Mouse (Mus musculus) adrenal gland, adult 18-20 months (tissue): ENCODE results near the gene Fam83d. TPM values are rescaled to one million over a fixed set of nuclear protein-coding genes. Genes with fewer than 3 reads are reported as not detected.

Source experiments
- DNase-seq, 2 experiments: peaks; one replicate each; pipeline ENCODE4 v3.0.0; 2021 to 2022; ENCODE audit warnings: low spot score in 2 of 2
- total RNA-seq, 2 experiments: library from RNA; stranded (reverse); gene quantifications; 1 replicate in 1 of 2; 2 replicates in 1 of 2; pipeline ENCODE4 v1.2.3; 2021

Gene Fam83d
- total RNA-seq, 2 experiments from 2014 or later = 0.26 to 0.53 TPM

DNA sequence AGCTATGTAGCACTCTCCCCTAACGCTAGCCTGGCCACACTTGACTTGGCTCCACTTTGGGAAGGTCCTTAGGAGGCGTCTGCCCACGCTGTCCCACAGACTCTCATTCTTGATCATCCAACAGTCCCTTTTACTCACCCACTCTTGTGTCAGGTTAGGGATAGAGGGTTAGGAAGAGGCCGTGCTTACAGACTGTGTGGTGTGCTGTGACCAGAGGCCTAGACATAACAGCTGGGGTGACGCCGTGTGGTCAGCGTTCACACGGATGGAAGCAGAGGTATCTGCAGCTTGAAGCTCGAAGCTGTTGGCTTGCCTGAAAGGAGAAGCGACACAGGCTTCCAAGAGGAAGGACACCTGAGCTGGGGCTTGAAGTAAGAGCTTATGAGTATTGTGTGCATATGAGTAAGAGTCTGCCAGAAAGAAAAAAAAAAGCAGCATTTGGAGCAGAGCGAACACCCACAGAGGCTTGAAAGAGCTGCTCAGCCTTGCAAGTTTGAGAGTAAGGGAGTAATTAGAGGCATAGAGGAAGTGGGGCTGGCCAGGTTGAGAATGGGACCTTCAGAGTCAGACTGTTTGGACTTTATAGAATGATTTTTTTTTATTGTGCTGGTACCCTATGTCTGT is 24.3 kb upstream of the Fam83d start:
- DNase-seq = no peak

DNA sequence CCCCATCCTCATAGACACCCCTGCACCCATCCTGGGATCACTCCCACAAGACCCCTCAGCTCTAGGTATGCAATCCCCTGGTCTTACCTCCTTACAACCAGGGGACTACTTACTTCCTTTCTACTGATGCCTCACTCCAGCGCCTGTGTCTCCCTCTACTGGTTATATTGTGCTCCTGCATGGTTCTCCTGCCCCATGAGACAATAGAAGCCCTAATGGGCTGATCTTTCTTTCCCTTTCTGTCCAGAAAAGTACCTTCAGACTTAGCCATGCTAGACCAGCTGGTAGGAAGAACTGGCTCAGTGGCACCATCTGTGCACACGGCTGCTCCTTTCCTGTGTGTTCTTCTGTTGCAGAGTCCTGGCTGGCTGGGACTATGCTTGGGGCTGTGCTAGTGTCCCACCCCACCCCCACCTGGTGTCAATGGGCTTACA is 22.8 kb upstream of the Fam83d start:
- DNase-seq = no peak

DNA sequence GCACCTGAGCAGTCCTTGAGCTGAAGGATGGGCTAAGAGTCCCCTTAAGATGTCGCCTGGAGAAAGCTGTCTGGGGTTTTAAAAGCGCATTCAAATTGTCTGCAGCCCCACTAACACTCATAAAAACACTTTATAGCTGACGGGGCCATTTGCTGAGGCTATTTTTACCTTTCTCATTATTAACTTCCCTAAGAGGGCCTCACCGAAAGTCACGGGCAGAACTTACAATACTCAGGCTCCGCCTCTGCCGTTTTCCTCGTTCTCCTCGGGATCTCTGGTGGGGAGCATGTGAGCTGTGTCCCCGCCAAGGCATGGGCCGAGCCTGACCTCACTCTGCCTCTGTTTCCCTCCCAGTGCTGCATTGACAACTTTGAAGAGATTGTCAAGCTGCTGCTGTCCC is 21.7 kb upstream of the Fam83d start:
- DNase-seq = no peak

DNA sequence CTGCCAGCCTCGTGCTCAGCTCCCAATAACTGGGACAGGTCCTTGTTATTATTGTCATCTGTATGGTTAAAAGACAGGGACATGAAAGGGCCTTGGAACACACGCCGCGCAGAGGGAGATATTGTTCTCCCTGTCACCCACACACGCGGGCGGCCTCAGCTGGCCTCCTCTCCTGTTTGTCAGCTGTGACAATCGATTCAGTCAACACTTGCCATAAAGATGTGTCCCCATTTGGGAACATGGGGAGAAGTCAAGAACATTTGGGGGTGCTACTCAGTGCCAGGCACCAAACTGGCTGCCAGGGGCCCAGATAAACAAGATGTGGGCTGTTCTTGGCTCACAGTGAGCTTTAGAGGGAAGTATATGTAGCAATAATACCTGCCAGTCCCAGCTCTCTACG is 18.5 kb upstream of the Fam83d start:
- no peak for DNase-seq

DNA sequence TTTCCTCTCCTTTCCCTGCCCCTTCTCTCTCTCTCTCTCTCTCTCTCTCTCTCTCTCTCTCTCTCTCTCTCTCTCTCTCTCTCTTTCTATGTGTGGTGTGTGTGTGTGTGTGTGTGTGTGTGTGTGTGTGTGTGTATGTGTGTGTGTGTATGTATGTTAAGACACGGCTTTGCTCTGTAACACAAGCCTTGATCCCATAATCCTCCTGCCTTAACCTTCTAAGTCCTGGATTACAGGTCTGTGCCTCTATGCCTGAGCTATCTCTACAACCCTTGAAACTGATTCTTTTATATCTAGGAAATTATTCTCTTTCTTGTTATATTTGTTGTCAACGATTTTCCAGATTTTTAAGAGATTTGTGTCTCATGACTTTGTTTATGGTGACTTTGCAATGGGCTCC is 7.7 kb upstream of the Fam83d start:
- no peak for DNase-seq

DNA sequence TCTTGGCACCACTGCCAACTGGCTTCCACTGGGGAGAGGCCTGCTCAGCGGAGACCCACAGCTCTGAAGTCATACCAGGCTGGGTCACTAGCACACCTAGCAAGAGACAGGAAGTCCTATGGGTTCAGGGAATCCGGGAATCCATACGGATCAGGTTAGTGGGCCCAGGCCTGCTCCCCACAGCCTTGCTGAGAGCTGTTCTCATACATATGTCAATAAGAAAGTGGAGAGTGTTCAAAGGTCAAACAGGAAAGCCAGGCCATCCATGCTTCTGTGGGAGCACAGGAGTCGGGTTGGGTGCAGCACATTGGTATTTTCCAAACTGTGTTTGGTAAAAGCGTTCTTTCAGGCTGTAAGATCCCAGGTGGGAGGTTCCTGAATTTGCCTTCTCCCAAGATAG is 5.6 kb upstream of the Fam83d start:
- no peak for DNase-seq

DNA sequence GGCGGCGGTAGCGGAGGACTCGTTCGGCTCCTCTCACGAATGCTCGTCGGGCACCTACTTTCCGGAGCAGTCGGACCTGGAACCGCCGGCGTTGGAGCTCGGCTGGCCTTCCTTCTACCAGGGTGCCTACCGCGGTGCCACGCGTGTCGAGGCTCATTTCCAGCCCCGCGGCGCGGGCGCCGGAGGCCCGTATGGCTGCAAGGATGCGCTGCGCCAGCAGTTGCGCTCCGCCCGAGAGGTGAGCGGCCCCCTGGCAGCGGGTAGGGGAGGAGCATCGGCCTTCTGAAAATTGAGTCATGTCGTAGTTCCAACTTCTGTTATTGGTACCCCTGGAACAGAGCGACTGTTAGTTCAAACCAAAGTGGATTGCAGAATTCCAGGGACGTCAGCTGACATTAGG is 457 bp downstream of the Fam83d start:
- DNase-seq = peak in 1 of 2 experiments; percentile 11

DNA sequence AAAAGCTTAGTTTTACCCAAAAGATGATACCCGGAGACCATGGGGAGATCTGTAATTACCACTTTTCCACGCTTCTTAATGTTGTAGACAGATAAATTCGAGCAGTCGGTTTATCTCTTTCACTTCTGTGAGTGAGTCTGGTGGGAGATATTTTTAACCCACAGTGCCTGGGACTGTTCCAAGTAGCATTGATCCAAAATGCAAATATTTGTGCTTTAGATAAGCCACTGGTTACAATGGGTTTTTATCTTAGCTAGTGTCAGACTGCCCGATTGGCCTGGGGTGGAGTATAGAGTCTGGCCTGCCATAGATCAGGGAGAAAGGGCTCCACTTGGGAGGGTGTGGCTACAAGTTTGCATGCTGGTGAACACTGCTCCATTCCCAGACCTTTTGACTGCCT is 878 bp downstream of the Fam83d start:
- no peak for DNase-seq

DNA sequence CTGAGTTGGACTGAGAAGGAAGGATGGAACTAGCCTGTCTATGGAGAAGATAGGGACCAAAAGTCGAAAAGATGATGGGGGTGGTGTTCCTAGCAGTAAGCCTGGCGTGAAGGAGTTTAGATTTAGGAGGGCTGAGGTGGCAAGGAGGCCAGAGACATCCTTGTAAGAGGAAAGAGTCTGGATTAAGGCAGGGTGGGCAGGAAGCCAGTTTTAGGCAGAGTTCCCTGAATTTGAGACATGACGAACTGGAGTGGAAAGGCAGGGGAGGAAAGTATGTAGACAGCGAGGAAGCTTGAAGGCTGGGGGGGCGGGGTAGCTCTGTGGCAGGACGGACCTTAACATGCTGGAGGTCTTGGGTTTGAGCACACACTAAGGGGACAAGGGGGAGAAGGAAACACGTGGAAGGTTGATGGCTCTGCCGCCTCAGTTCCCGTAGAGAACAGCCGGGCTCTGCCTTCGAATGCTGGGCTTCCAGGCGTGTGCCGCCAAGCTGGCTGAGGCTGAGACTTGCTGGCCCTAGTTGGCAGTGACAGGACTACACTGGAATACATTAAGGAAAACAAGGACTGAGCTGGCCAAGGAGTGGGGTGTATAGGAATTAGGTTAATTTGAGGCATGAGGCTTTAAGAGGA is 2.3 kb downstream of the Fam83d start:
- DNase-seq = no peak

DNA sequence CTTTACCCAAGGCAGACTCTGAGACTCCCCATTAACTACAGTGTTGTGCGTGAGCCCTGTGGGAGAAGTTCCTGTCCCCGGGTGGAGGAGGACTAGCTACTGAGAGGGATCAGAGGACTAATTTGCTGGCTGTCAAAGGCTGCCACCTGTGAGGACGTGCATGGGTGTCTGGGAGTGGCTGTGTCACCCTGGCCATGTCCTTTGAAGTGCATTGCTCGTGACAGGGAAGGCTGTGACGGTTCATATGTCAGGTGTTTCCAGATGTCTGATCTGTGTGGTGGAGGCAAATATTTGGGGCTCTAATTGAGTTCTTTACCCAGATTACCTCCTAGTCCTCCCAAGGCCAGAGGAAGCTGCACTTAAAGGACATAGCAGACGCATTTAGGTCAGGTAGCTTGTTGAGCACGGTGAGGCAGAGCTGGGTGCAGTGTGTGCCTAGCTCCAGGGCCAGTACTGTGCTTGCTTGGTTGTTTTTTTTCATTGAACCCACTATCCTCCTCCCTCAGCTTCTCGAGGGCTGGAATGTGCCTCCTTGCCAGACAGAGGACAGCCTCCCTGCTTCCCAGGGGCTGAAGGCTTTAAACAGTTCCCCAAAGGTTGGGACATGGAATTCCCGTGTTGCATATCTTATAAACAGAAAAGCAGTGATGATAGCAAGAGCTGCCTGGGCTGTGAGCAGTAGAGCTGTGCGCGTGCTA is 3.3 kb downstream of the Fam83d start:
- no peak for DNase-seq

DNA sequence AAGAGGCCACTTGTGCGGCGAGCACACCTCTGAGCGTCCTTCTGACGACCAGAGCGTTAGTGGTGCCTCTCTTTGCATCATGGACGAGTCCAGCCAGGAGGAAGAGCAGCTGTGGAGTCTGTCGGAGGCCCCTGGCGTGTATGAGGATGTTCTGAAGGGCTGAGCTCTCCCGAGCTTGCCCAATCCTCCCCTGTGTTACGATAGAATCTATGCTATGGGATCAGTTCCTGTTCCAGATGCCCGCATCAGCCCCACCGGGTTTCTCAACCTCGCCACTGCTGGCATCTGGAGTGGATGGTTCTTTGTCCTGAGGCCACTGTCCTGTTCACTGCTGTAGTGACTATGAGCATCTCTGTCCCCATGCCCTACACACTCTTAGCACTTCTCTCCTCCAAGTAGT is 4.9 kb downstream of the Fam83d start:
- no peak for DNase-seq

DNA sequence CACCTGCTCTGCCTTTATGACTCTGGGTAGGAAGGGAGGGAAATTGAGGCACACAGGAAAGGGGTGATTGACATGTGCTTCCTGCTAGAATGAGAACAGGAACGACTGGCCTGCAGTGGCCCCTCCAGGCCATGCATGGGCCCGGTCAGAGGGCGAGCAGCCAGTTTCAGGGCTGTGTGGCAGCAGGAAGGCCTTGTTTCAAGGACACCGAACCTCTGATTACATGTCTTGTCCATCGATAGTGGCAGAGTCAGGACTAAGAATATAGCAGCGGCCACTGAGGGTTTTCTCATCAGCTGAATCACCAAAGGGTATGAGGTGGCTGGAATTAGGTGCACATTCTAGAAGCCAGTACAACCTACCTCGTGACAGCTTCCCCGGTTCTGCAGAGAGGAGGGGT is 7.0 kb downstream of the Fam83d start:
- DNase-seq = no peak

DNA sequence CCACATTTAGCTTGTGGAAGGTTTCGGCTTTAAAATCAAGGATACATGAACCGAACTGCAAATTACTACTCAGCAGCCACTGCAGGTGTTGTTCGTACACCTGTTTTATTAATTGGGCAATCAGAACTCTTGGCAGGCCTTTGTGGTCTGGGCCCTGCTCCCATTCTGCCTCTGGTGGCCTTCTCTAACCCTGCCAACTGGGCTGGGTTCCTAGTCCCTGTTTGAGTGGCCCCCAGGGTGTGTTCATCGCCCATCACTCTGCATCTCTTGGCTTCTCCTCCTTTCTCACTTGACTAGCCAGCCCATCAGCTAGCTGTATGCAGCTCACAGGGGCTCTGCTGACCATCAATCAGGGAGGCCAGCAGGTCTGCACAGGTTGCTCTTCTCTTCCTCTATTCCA is 8.8 kb downstream of the Fam83d start:
- DNase-seq = no peak

DNA sequence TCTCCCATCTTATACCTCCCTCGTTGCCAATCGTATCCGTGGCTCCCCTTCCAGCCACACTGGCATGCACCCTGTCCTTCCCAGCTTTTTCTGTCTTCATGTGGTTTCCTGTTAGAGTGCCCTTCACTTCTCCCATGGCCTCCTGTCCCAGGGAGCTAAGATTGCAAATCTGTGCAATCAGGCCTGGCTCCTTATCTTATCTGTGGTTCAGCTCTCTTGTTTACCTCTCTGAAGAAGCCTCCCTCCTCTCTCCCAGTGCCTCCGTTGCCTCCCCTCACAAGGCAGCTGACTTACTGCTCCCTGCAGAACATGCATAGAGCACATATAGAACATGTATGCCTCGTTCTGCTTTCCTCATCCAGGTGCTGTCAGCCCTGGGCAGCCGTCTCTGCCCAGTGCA is 9.6 kb downstream of the Fam83d start:
- DNase-seq = no peak

DNA sequence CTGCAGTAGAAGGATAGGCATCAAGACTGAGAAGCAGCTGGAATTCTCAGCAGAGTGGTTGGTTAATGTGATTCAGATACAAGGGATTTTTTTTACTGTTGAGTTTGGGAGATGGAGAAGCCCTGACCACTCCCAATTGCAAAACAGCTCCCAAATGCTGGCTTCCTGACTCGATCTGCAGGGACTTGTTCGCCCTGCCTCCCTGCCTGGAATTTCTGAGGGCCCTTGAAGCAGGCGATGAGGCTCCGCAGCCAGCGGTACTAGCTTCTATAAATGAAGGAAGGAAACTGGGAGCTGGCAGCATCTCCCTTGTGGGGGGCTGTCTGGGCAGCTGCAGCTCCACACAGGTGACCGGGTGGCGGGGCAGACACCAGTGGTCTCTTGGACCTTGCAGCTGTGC is 10.5 kb downstream of the Fam83d start:
- no peak for DNase-seq

DNA sequence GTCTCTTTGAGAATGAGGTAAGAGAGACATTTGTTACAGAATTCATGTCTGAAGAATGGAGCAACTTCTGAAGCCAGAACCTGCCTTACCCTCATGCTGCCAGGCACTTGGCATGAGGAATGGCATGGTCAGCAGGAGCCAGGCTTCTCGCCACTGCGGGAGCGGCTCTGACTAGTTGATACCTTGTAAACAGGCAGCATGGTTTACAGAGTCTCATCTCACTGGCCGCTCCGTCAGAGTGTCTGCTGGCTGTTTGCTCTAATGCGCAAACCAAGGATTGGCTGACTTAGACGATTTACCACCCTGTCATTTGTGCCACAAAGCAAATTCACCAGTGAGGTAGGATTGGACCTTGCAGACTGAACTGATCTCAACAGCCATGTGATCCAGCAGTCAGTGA is 13.2 kb downstream of the Fam83d start:
- no peak for DNase-seq

DNA sequence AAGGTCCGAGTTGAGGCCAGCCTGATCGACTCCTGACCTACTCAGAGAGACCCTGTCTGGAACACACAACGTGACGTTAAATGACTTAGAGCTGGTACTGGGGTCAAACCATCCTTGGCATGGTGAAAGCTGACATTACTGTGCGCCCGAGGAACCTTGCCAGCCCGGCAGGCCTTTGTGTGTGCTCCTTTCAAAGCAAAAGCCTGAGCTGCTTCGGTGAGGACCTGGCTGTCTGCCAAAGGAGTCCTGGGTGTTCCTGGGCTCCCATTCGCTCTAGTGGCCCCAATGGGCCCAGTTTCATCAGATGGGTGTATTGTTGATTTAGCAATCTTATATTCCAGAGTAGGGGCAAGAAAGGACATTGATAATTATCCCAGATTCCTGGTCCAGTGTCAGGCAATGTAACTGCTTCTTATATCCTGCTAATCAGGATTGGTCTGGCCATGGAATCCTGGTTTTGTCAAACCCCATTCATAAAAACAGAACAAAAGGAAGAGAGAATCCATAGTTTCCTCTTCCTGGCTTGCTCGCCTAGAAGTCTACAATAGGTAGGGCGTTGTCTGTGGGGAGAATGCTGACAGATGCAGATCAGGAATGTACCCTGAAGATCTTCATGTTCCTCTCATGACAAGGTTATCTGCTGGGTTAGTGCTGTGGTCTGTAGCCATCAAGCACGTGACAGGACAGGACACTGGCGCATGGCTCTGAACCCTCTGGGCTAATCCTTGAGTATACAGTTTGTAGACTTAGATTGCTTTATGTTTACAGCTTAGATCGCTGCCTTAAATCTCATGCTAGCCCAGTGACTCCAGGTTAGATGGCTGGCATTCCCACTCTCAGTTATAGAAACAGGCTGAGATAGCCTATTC is 19.3 kb downstream of the Fam83d start:
- no peak for DNase-seq

DNA sequence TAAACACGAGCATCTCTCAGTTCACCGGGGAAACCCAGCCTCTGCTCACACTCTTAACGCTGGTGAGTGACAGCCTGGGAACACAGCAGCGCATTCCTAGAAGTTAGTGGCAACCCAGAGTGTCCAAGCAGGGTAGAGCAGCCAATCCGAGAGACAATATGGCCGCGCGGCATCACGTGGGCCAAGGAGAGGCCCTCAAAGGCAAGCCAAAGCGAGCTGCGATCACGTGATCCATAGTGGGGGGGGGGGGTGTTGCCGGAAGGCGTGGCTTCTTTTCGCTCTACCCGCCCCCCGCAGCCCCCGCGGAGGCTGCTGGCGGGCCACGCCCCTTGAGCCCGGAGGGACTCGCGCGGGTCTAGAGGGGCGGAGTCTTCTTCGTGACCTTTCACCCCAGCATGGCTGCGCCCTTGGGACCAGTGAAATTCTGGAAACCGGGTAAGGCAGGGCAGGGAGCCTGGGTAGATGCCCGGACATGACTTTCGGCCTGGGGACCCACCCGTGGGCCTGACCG is 26.7 kb downstream of the Fam83d start, which contains the start of gene Dhx35:
Dhx35 (plus strand) TSS at position 314 of the 511 bp plus-strand sequence.
- peak; percentile 85 to 86 for DNase-seq

DNA sequence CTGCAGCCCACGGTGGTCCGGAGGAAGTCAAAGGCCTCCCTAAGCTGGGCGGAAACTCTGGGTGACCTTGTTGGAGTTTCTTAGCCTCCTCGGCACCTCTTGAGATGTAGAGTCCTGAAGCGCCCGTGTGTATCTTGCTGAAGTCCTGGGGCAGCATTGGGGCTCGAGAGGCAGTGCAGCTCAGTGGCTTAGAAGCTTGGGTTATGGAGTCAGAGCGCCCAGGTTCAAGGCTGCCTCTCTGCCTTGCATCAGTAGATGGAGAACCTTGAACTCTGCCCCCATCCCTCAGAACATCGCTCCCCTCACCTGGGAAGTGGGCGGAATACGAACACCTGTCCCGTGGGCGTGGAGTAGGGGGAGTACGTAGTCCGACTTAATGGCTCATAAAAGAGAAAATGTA is 27.1 kb downstream of the Fam83d start:
- DNase-seq = peak in 1 of 2 experiments; percentile 27

DNA sequence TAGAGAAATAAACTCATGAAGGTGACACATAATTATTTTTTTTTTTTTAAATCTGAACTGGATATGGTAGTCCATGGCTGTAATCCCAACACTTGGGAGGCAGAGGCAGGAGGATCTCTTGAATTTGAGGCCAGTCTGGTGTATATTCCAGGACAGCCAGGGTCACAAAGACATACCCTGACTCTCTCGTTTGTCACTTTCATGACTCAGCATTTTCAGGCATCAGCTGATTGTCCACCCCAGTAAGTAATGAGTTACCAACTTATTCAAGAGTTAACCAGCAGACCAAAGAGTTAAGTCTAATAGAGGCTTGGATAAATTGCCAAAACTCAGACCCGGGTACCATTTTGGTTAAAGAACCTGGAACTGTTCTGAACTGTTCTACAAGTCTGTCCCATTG is 28.0 kb downstream of the Fam83d start:
- no peak for DNase-seq

DNA sequence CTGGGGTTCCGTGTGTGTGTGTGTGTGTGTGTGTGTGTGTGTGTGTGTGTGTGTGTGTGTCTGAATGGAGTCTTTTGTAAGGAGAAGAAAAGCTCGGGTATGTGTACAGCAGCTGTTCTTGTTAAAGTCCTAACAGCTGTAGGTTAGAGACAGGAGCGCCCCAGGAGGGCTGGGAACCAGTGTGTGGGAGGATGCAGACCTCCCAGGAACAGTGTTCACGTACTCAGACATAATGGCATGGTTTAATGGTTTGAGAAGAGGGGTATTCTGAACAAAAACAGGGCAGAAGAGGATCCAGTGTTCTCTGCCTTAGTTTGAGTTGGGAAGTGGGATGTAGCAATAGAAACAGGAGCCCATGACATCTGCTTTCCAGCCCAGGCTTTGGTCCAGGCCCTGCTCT is 31.4 kb downstream of the Fam83d start:
- DNase-seq = no peak
